Mouse (Mus musculus): ENCODE measurements around the gene Card9. TPM values are rescaled to one million over a fixed set of nuclear protein-coding genes. Genes with fewer than 3 reads are reported as not detected.
A peak's percentile ranks its signal among the peaks of the same experiment; 100 is the strongest.

Gene Card9
- total RNA-seq, 2 experiments from 2014 or later: 0.44 to 0.82 TPM

- intact Hi-C loops (cut with DNase I): no loop called here
- peak; percentile 59 to 63 for DNase-seq
These were observed 46.2 kb downstream of the Card9 start for GRCm38 (mm10) chr2:26314281-26315071.

- no peak for DNase-seq
- intact Hi-C loops (cut with DNase I): no loop called here
These were observed 47.3 kb downstream of the Card9 start for GRCm38 (mm10) chr2:26313394-26313793.

- no peak for DNase-seq
- intact Hi-C loops (cut with DNase I): no loop called here
These were observed 47.9 kb downstream of the Card9 start for GRCm38 (mm10) chr2:26312812-26313211.

GRCm38 (mm10) chr2:26311936-26312335 is 48.8 kb downstream of the Card9 start:
- no peak for DNase-seq
- intact Hi-C loops (cut with DNase I): no loop called here

GRCm38 (mm10) chr2:26309739-26310138 is 51.0 kb downstream of the Card9 start:
- intact Hi-C loops (cut with DNase I): no loop called here
- no peak for DNase-seq

GRCm38 (mm10) chr2:26306702-26307101 is 54.0 kb downstream of the Card9 start:
- intact Hi-C loops (cut with DNase I): no loop called here
- no peak for DNase-seq

GRCm38 (mm10) chr2:26305555-26305954 is 55.2 kb downstream of the Card9 start:
- DNase-seq: no peak
- intact Hi-C loops (cut with DNase I): no loop called here

GRCm38 (mm10) chr2:26304711-26305110 is 56.0 kb downstream of the Card9 start:
- intact Hi-C loops (cut with DNase I): loop anchor here (5.0 kb wide), 1 partner anchor 258 kb away; no protein-coding TSS in a partner anchor
- DNase-seq: no peak

Other genes with a start within 250 kb of the Card9 start
- 10 to 100 TPM; 16.3 to 27.7 TPM for gene Nacc2, start 237.7 kb downstream of the Card9 start, total RNA-seq (2021)
- not detected for gene Lhx3, start 152.6 kb downstream of the Card9 start, total RNA-seq (2021)
- gene Qsox2, start 123.4 kb downstream of the Card9 start, total RNA-seq (2021): 1 to 10 TPM; 3.0 to 3.9 TPM
- under 1 TPM in 1 of 2 experiments, not detected in 1; 0.03 TPM for gene Ccdc187, start 66.4 kb downstream of the Card9 start, total RNA-seq (2021)
- gene Gpsm1, start 45.4 kb downstream of the Card9 start, total RNA-seq (2021): 1 to 10 TPM; 2.1 to 2.9 TPM
- gene Dnlz, start 8.8 kb downstream of the Card9 start, total RNA-seq (2021): 10 to 100 TPM; 18.2 to 19.5 TPM
- 1 to 10 TPM; 3.7 to 9.0 TPM for gene Snapc4, start 19.7 kb upstream of the Card9 start, total RNA-seq (2021)
- gene Entr1, start 28.4 kb upstream of the Card9 start, total RNA-seq (2021): 10 to 100 TPM; 22.5 to 24.0 TPM
- 100 to 1,000 TPM; 137 TPM for gene Pmpca, start 28.4 kb upstream of the Card9 start, total RNA-seq (2021)
- 1 to 10 TPM; 7.4 TPM for gene Inpp5e, start 48.3 kb upstream of the Card9 start, total RNA-seq (2021)
- 10 to 100 TPM; 21.0 to 23.9 TPM for gene Sec16a, start 84.3 kb upstream of the Card9 start, total RNA-seq (2021)
- 1 to 10 TPM; 7.7 to 8.0 TPM for gene Notch1, start 155.7 kb upstream of the Card9 start, total RNA-seq (2021)
- 10 to 100 TPM; 50.0 to 62.2 TPM for gene Egfl7, start 219.1 kb upstream of the Card9 start, total RNA-seq (2021)
- gene Gm20532, start 225.7 kb upstream of the Card9 start, total RNA-seq (2021): not detected
- gene Agpat2, start 243.5 kb upstream of the Card9 start, total RNA-seq (2021): 1 to 10 TPM; 5.6 to 5.9 TPM

All from gastrocnemius, postnatal 36 days (tissue).